Mouse (Mus musculus) liver, embryonic 14.5 days (tissue): ENCODE measurements around the gene Smc6. TPM values are rescaled to one million over a fixed set of nuclear protein-coding genes. Genes with fewer than 3 reads are reported as not detected.

Experiments used
- ATAC-seq: fragments of 200-750 bp; cut with Nextera tagmentation; 2 replicates; pipeline ENCODE4 v1.8.0; 2017; ENCODE audit warnings: moderate number of reproducible peaks, mild to moderate bottlenecking, moderate library complexity; ENCODE audit not compliant: insufficient read depth
- DNase-seq, 3 experiments: peaks; one replicate each; pipeline ENCODE4 v3.0.0-alpha.2; 2012 to 2013; ENCODE audit warnings: low read depth in 3 of 3, low spot score in 3 of 3
- H3K27ac ChIP-seq: fragments of 300-500 bp; sonication (generic); 2 replicates; pipeline ENCODE4 v1.5.1; 2014; ENCODE audit warnings: moderate library complexity, mild to moderate bottlenecking, control low read depth, inconsistent platforms
- H3K27me3 ChIP-seq: fragments of 300-500 bp; sonication (generic); 2 replicates; pipeline ENCODE4 v1.6.1; 2014; ENCODE audit warnings: mild to moderate bottlenecking, low read length, moderate library complexity; ENCODE audit not compliant: control insufficient read depth, insufficient read depth
- H3K36me3 ChIP-seq: fragments of 300-500 bp; sonication (generic); replicated peaks from 2 replicates; pipeline ENCODE4 v1.6.1; 2014; ENCODE audit warnings: low read depth; ENCODE audit not compliant: control insufficient read depth, insufficient read depth
- H3K4me1 ChIP-seq, 2 experiments: fragments of 200-500 bp in 1 of 2; fragments of 300-500 bp in 1 of 2; sonication (generic) in 1 of 2; replicated peaks; 2 replicates each; pipeline ENCODE4 v1.6.1; 2012 to 2014; ENCODE audit warnings: antibody characterized with exemption in 1 of 2, inconsistent platforms in 1 of 2, low read length in 1 of 2; ENCODE audit not compliant: control insufficient read depth in 2 of 2, insufficient read depth in 2 of 2
- H3K4me2 ChIP-seq: fragments of 300-500 bp; sonication (generic); 2 replicates; pipeline ENCODE4 v1.6.1; 2014; ENCODE audit warnings: low read depth, mild to moderate bottlenecking, control low read depth, moderate library complexity
- H3K4me3 ChIP-seq, 2 experiments: fragments of 200-500 bp in 1 of 2; fragments of 300-500 bp in 1 of 2; sonication (generic) in 1 of 2; 2 replicates each; pipeline ENCODE4 v1.5.1; 2012 to 2014; ENCODE audit warnings: low read depth in 2 of 2, low read length in 2 of 2, mild to moderate bottlenecking in 2 of 2, control low read depth in 1 of 2, inconsistent platforms in 1 of 2, moderate library complexity in 1 of 2; ENCODE audit not compliant: insufficient read depth in 1 of 2
- H3K9ac ChIP-seq: fragments of 300-500 bp; sonication (generic); replicated peaks from 2 replicates; pipeline ENCODE4 v1.6.1; 2014; ENCODE audit warnings: mild to moderate bottlenecking, control low read depth, moderate library complexity
- H3K9me3 ChIP-seq: fragments of 300-500 bp; sonication (generic); 2 replicates; pipeline ENCODE4 v1.6.1; 2016; ENCODE audit warnings: low read length, mixed read lengths; ENCODE audit not compliant: control insufficient read depth
- CTCF ChIP-seq: IDR thresholded peaks from 2 replicates; pipeline ENCODE4 v1.5.1; 2016; ENCODE audit warnings: antibody characterized with exemption, low read depth, control low read depth
- EP300 ChIP-seq: IDR thresholded peaks from 2 replicates; pipeline ENCODE4 v1.6.1; 2016; ENCODE audit warnings: antibody characterized with exemption, low read depth
- WGBS: fragments of 180-500 bp; shearing (Covaris S2); extraction: QIAGEN DNeasy Blood & Tissue Kit; methylation state at CpG from one replicate; pipeline ENCODE4 v1.1.7; 2014; ENCODE audit not compliant: insufficient replicate concordance; 5-methylcytosine and 5-hydroxymethylcytosine counted together
- polyA plus RNA-seq, 2 experiments: library from polyadenylated mRNA; depleted of rRNA in 1 of 2; stranded (reverse) in 1 of 2; unstranded in 1 of 2; fragments of >200 nt; fragmentation: Nextera tagmentation in 1 of 2; extraction: Ambion mirVana in 1 of 2; gene quantifications; 2 replicates each; pipeline versions ENCODE4 v1.2.1 to v1.2.3; 2012 to 2014

Smc6 gene
- polyA plus RNA-seq, 2 experiments = 25.1 to 63.1 TPM

GRCm38 (mm10) chr12:11306753-11307645, 41.3 kb downstream of the Smc6 start:
- TF ChIP-seq CTCF (no peak), EP300 (no peak)
- WGBS = 79% methylated on average over 8 of the region's 8 CpGs
- H3K4me2 ChIP-seq = no peak overlapping the region
- H3K27ac ChIP-seq = no peak overlapping the region
- H3K36me3 ChIP-seq = peaks cover 50% of the 10 kb centered on the region
- no peaks in the 10 kb centered on the region for H3K9me3 ChIP-seq
- H3K27me3 ChIP-seq = no peaks in the 10 kb centered on the region
- no peak for ATAC-seq
- no peak overlapping the region for H3K4me3 ChIP-seq
- no peaks in the 10 kb centered on the region for H3K4me1 ChIP-seq
- DNase-seq = no peak
- no peak overlapping the region for H3K9ac ChIP-seq

- ATAC-seq = no peak
- H3K27ac ChIP-seq = no peak overlapping the region
Measured at GRCm38 (mm10) chr12:11311106-11311505, 45.4 kb downstream of the Smc6 start.

GRCm38 (mm10) chr12:11313840-11314239, 48.2 kb downstream of the Smc6 start:
- H3K9me3 ChIP-seq = no peaks in the 10 kb centered on the region
- no peak for ATAC-seq
- no peak overlapping the region for H3K9ac ChIP-seq
- DNase-seq = no peak
- no peaks in the 10 kb centered on the region for H3K4me1 ChIP-seq
- no peak overlapping the region for H3K4me2 ChIP-seq
- H3K27ac ChIP-seq = no peak overlapping the region
- WGBS = 72% methylated on average over 1 of the region's 1 CpGs
- no peak for TF ChIP-seq EP300
- no peak for TF ChIP-seq CTCF
- no peak overlapping the region for H3K4me3 ChIP-seq
- peaks cover 30% of the 10 kb centered on the region for H3K36me3 ChIP-seq
- H3K27me3 ChIP-seq = no peaks in the 10 kb centered on the region

More at GRCm38 (mm10) chr12:11311106-11311505, 45.4 kb downstream of the Smc6 start:
- TF ChIP-seq EP300 (no peak), CTCF (no peak)
- H3K4me2 ChIP-seq = no peak overlapping the region
- no peaks in the 10 kb centered on the region for H3K9me3 ChIP-seq
- no peaks in the 10 kb centered on the region for H3K4me1 ChIP-seq
- no peaks in the 10 kb centered on the region for H3K27me3 ChIP-seq
- no peak overlapping the region for H3K4me3 ChIP-seq
- peaks cover 39% of the 10 kb centered on the region for H3K36me3 ChIP-seq
- H3K9ac ChIP-seq = no peak overlapping the region
- no peak for DNase-seq
- 87% methylated on average over 2 of the region's 2 CpGs for WGBS

DNA sequence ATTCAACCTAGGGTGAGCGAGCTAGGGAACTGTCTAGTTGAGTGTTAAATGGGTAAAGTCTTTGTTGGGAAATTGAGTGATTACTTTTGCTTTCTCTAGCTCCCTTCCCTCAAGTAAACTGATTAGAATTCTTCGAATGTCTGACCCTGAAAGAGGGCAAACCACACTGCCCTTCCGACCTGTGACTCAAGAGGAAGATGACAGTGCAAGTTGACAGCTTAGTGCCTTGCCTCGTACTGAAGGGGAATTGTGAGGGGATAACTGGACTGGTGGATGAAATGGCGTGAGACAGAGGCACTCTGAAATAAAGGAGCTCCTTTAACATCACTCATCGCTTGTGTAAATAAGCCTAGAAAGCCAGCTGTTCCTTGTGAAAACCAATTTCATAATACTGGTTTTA, 52.0 kb downstream of the Smc6 start:
- peaks cover 26% of the 10 kb centered on the region for H3K36me3 ChIP-seq
- H3K4me3 ChIP-seq = no peak overlapping the region
- ATAC-seq (no peak), DNase-seq (no peak)
- H3K4me1 ChIP-seq = no peaks in the 10 kb centered on the region
- no peak overlapping the region for H3K27ac ChIP-seq
- H3K4me2 ChIP-seq = no peak overlapping the region
- no peaks in the 10 kb centered on the region for H3K27me3 ChIP-seq
- H3K9ac ChIP-seq = no peak overlapping the region
- WGBS = 60% methylated on average over 6 of the region's 6 CpGs
- no peaks in the 10 kb centered on the region for H3K9me3 ChIP-seq
- TF ChIP-seq CTCF (no peak), EP300 (no peak)

- Histone ChIP-seq H3K4me1 (no peaks in the 10 kb centered on the region), H3K27ac (no peak overlapping the region), H3K27me3 (no peaks in the 10 kb centered on the region), H3K36me3 (no peaks in the 10 kb centered on the region), H3K4me3 (no peak overlapping the region), H3K9ac (no peak overlapping the region), H3K4me2 (no peak overlapping the region), H3K9me3 (no peaks in the 10 kb centered on the region)
- 42% methylated on average over 4 of the region's 4 CpGs for WGBS
- TF ChIP-seq CTCF (no peak), EP300 (no peak)
- no peak for DNase-seq
- no peak for ATAC-seq
Measured at GRCm38 (mm10) chr12:11324480-11324879, 58.8 kb downstream of the Smc6 start.
